Mouse (Mus musculus) layer of hippocampus, adult 18-20 months (tissue): Measurements from ENCODE around the gene Fgb. TPM values are rescaled to one million over a fixed set of nuclear protein-coding genes. Genes with fewer than 3 reads are reported as not detected.

Experiments used
- DNase-seq, 2 experiments: peaks; one replicate each; pipeline ENCODE4 v3.0.0; 2022; ENCODE audit warnings: low spot score in 2 of 2
- long read RNA-seq: library from polyadenylated mRNA; stranded (forward); transcript quantifications from one replicate; pipeline ENCODE4 v2.0.0, GENCODE M21; 2021
- total RNA-seq, 2 experiments: library from RNA; stranded (reverse); gene quantifications; 2 replicates each; pipeline ENCODE4 v1.2.3; 2021

Fgb gene
- total RNA-seq = not detected
- long read RNA-seq = 0 reads

- DNase-seq = no peak
Observed at GRCm38 (mm10) chr3:83049680-83050079, at the start of gene Fgb. Fgb (minus strand) TSS chr3:83049863.

- DNase-seq = no peak
Observed at GRCm38 (mm10) chr3:83099139-83099538, 49.5 kb upstream of the Fgb start.

GRCm38 (mm10) chr3:83098546-83099034, 48.9 kb upstream of the Fgb start:
- DNase-seq = peak in 1 of 2 experiments; percentile 41

GRCm38 (mm10) chr3:83097586-83097985, 47.9 kb upstream of the Fgb start:
- no peak for DNase-seq

- DNase-seq = peak; percentile 25 to 77
Observed at GRCm38 (mm10) chr3:83080567-83081055, 30.9 kb upstream of the Fgb start.

GRCm38 (mm10) chr3:83076563-83076962, 26.9 kb upstream of the Fgb start:
- DNase-seq = no peak

- DNase-seq = no peak
Observed at GRCm38 (mm10) chr3:83070231-83070630, 20.6 kb upstream of the Fgb start.

- no peak for DNase-seq
Observed at GRCm38 (mm10) chr3:83068869-83069268, 19.2 kb upstream of the Fgb start.

GRCm38 (mm10) chr3:83067920-83068319, 18.3 kb upstream of the Fgb start:
- no peak for DNase-seq

- DNase-seq = no peak
Observed at GRCm38 (mm10) chr3:83057046-83057445, 7.4 kb upstream of the Fgb start.

- DNase-seq = peak; percentile 98
Observed at GRCm38 (mm10) chr3:83055281-83056038, 5.8 kb upstream of the Fgb start, which contains the start of gene Plrg1. Plrg1 (plus strand) TSS chr3:83055522.

GRCm38 (mm10) chr3:83054759-83055158, 5.1 kb upstream of the Fgb start:
- DNase-seq = no peak

GRCm38 (mm10) chr3:83053758-83054157, 4.1 kb upstream of the Fgb start:
- peak in 1 of 2 experiments; percentile 71 for DNase-seq

GRCm38 (mm10) chr3:83053126-83053525, 3.5 kb upstream of the Fgb start:
- no peak for DNase-seq

GRCm38 (mm10) chr3:83052102-83052501, 2.4 kb upstream of the Fgb start:
- DNase-seq = no peak

- DNase-seq = no peak
Observed at GRCm38 (mm10) chr3:83050661-83051060, 998 bp upstream of the Fgb start.

- no peak for DNase-seq
Observed at GRCm38 (mm10) chr3:83046649-83047048, 3.0 kb downstream of the Fgb start.

- DNase-seq = no peak
Observed at GRCm38 (mm10) chr3:83042451-83042850, 7.2 kb downstream of the Fgb start.

- no peak for DNase-seq
Observed at GRCm38 (mm10) chr3:83039666-83040065, 10.0 kb downstream of the Fgb start.

GRCm38 (mm10) chr3:83038865-83039264, 10.8 kb downstream of the Fgb start:
- DNase-seq = no peak

- no peak for DNase-seq
Observed at GRCm38 (mm10) chr3:83033801-83034200, 15.9 kb downstream of the Fgb start.

GRCm38 (mm10) chr3:83032746-83033308, 16.8 kb downstream of the Fgb start:
- DNase-seq = no peak
